Mouse (Mus musculus): Measurements from ENCODE around the gene Ttpal. TPM values are rescaled to one million over a fixed set of nuclear protein-coding genes. Genes with fewer than 3 reads are reported as not detected.

The Ttpal gene
- total RNA-seq, 2 experiments from 2014 or later: 51.4 to 53.1 TPM

DNA sequence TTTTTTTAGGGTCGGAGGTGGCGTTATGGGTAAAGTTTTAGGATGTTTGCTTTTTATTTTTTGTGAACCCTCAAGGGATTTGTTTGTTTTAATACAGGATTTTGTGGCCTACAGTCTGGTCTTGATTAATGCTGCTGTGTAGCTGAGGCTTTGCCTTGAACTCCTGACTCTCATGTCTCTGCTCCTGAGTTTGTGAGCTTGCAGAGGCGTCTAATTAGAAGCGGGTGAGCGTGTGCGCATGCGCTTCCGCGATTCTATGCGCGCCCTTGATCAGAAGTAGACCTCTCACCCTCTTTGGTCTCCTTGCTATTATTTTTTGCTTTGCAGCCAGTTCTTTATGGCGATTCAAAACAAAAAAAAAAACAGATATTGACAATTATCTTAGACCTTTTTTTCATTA is 57.3 kb downstream of the Ttpal start:
- no peak for DNase-seq (ENCODE audit: low spot score in 2 of 2)

DNA sequence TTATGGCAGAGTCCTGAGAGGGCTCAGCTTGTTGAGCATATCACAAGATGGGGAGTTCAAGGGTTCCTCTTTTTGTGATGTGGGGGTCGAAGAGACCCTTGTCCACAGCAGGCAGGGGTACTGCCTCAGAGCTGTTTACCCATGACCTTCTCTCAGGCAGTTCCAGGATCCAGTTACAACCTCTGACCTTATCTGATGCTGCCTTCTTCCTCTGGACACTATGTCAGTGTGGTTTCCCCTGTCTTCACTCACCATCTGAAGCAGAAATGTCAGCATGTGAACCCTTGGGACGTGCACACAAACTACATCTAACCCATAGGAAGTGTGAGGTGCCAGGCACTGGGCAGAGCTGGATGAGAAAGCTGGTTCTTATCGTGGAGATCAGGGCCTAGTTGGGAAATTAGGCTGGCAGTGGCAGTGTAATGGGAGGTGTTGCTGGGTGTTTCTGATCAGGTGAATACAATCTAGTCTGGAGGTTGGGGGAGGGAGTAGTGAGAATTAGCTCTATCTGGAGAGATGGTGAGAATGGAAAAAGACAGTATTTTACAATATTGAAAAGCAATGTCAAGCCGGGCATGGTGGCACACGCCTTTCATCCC is 58.1 kb downstream of the Ttpal start:
- DNase-seq (ENCODE audit: low spot score in 2 of 2): no peak

DNA sequence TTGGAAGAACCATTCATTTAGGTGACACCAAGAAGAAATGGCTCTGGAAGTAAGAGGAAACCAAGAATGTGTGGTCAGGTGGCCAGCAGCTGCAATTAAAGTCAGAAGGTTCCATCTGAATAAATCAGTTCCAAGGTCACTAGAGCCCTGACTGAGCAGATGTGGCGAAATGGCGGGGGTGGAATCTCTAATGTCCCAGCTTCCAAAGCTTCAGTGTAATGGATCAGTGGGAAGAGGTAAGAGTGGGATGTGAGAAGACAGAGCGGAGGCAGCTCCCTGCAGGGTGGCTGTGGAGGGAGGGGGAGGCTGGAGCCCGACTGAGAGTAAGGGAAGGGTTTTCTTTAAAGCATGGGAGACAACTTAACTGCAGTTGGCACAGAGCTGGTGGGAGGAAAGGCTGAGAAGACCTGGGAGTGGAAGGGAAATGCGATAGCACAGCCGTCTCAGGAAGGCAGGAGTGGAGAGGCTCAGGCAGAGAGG is 59.3 kb downstream of the Ttpal start:
- peak in 1 of 2 experiments; percentile 63 for DNase-seq (ENCODE audit: low spot score in 2 of 2)

DNA sequence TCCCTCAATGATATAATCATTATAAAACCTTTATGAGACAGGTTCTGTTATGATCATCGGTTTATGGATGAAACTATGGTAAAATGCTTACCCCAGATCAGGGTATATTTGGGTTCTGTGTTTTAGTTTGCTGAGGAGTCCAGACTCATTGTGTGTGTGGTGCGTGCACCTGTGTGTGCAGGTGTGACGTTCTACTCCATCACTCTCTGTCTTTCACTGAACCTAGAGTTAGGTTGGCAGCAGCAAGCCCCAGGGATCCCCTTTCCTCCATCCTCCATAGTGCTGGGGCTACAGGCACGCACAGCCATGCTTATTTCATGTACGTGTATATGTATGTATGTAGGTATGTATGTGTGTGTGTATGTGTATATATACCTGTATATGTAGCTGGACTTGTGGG is 60.0 kb downstream of the Ttpal start:
- no peak for DNase-seq (ENCODE audit: low spot score in 2 of 2)

DNA sequence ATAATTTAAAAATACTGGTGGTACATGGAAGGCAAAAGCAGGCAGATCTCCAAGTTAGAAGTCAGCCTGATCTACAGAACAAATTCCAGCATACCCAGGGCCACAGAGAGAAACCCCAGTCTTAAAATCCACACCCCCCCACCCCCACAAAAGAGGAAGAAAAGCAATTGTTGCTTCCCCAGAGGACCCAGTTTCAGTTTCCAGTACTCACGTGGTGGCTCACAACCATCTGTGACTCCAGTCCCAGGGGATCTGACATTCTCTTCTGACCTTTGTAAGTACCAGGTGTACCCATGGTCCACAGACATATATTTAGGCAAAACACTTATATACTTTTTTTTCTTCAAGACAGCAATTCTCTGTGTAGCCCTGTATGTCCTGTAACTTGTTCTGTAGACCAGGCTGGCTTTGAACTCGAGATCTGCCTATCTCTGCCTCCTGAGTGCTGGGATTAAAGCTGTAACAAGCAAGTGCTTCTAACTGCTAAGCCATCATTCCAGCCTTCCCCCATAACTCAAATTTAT is 60.6 kb downstream of the Ttpal start:
- DNase-seq (ENCODE audit: low spot score in 2 of 2): no peak

DNA sequence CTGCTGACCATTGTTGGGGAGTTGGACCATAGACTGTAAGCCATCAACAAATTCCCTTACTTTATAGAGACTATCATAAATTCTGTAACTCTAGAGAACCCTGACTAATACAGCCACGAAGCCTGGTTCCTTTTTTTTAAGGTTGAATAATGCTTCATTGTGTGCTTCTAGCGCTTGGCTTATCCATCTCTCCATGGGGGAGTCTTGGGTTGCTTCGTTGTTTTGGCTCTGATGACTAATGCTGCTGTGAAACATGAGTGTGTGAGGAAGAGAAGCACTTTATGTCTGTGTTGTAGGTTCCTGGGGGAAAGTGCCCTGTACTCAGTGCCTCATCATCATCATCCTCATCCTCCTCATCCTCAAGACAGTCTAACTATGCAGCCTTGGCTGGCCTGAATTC is 61.8 kb downstream of the Ttpal start:
- DNase-seq (ENCODE audit: low spot score in 2 of 2): no peak

DNA sequence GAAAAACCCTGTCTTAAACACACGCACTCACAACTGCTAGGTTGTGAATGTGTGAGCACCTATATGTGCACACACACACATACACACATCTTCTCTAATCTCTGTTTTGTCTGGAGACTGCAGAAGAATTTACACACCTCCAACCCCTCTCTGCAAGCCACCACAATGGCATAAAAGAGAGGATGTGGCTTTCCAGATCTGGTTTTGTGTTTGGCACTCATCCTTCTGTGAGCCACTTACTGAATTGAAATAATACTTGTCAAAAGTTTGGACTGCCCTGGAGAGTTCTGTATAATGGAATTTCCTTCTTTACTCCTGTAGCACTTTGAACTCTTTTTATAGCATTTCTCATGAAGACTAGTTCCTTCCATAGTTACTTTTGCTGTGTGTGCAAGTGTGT is 64.9 kb downstream of the Ttpal start:
- DNase-seq (ENCODE audit: low spot score in 2 of 2): no peak

Other genes with a start within 250 kb of the Ttpal start
- gene Jph2, start 204.3 kb upstream of the Ttpal start, total RNA-seq (2021): under 1 TPM; 0.25 to 0.27 TPM
- 10 to 100 TPM; 20.2 to 21.4 TPM for gene Oser1, start 177.6 kb upstream of the Ttpal start, total RNA-seq (2021)
- 10 to 100 TPM; 68.2 to 78.1 TPM for gene Gdap1l1, start 163.8 kb upstream of the Ttpal start, total RNA-seq (2021)
- 10 to 100 TPM; 20.1 to 21.9 TPM for gene Fitm2, start 129.7 kb upstream of the Ttpal start, total RNA-seq (2021)
- gene R3hdml, start 110.0 kb upstream of the Ttpal start, total RNA-seq (2021): not detected
- gene Hnf4a, start 95.5 kb upstream of the Ttpal start, total RNA-seq (2021): not detected
- gene Serinc3, start 42.8 kb downstream of the Ttpal start, total RNA-seq (2021): 100 to 1,000 TPM; 186 to 193 TPM
- gene Pkig, start 56.1 kb downstream of the Ttpal start, total RNA-seq (2021): 100 to 1,000 TPM in 1 of 2 experiments, 10 to 100 TPM in 1; 98.0 to 101 TPM
- 1 to 10 TPM; 1.0 to 1.9 TPM for gene Ada, start 147.9 kb downstream of the Ttpal start, total RNA-seq (2021)
- not detected for gene Ccn5, start 218.5 kb downstream of the Ttpal start, total RNA-seq (2021)